Mouse (Mus musculus) c-Kit-positive CD71-positive TER-119-negative erythroid progenitor cells, embryonic 14.5 days (primary cell): Measurements from ENCODE around the gene Mettl7a1.
"Not testable (repeated sequence)": the region's sequence is repeated elsewhere in the genome, so short reads cannot be mapped to it uniquely, and the experiment has no call there.

Source experiments
- DNase-seq: peaks from one replicate; pipeline ENCODE4 v3.0.0-alpha.2; 2013; ENCODE audit warnings: low read depth

Gene Mettl7a1

GRCm38 (mm10) chr15:100301556-100301955 lies 2.4 kb upstream of the Mettl7a1 start:
- DNase-seq = no peak

GRCm38 (mm10) chr15:100303428-100304018 lies 417 bp upstream of the Mettl7a1 start:
- no peak for DNase-seq

- DNase-seq = no peak
Observed at GRCm38 (mm10) chr15:100306201-100306600, 2.3 kb downstream of the Mettl7a1 start.

- peak; percentile 46 for DNase-seq
Observed at GRCm38 (mm10) chr15:100307438-100308096, 3.6 kb downstream of the Mettl7a1 start.

- DNase-seq = no peak
Observed at GRCm38 (mm10) chr15:100312346-100312745, 8.4 kb downstream of the Mettl7a1 start.

- no peak for DNase-seq
Observed at GRCm38 (mm10) chr15:100314448-100315145, 10.7 kb downstream of the Mettl7a1 start.

- DNase-seq = not testable (repeated sequence)
Observed at GRCm38 (mm10) chr15:100318014-100318671, 14.2 kb downstream of the Mettl7a1 start.

- DNase-seq = no peak
Observed at GRCm38 (mm10) chr15:100319884-100320283, 15.9 kb downstream of the Mettl7a1 start.

GRCm38 (mm10) chr15:100320295-100320905 lies 16.5 kb downstream of the Mettl7a1 start:
- no peak for DNase-seq

GRCm38 (mm10) chr15:100321134-100321533 lies 17.2 kb downstream of the Mettl7a1 start:
- DNase-seq = no peak

GRCm38 (mm10) chr15:100324021-100324591 lies 20.2 kb downstream of the Mettl7a1 start:
- no peak for DNase-seq

GRCm38 (mm10) chr15:100325235-100325634 lies 21.3 kb downstream of the Mettl7a1 start:
- DNase-seq = no peak

- not testable (repeated sequence) for DNase-seq
Observed at GRCm38 (mm10) chr15:100328089-100328488, 24.1 kb downstream of the Mettl7a1 start.

- not testable (repeated sequence) for DNase-seq
Observed at GRCm38 (mm10) chr15:100329336-100329735, 25.4 kb downstream of the Mettl7a1 start.

- no peak for DNase-seq
Observed at GRCm38 (mm10) chr15:100330739-100331138, 26.8 kb downstream of the Mettl7a1 start.

- not testable (repeated sequence) for DNase-seq
Observed at GRCm38 (mm10) chr15:100332077-100332961, 28.4 kb downstream of the Mettl7a1 start.

GRCm38 (mm10) chr15:100334629-100335028 lies 30.7 kb downstream of the Mettl7a1 start, which contains the start of gene Mettl7a3:
Mettl7a3 (plus strand) TSS chr15:100334929.
- no peak for DNase-seq

- DNase-seq = not testable (repeated sequence)
Observed at GRCm38 (mm10) chr15:100337328-100337727, 33.4 kb downstream of the Mettl7a1 start.

- not testable (repeated sequence) for DNase-seq
Observed at GRCm38 (mm10) chr15:100337847-100338246, 33.9 kb downstream of the Mettl7a1 start.

- DNase-seq = not testable (repeated sequence)
Observed at GRCm38 (mm10) chr15:100341314-100341980, 37.5 kb downstream of the Mettl7a1 start.
